Mouse (Mus musculus) olfactory bulb, adult 2 months (tissue): ENCODE measurements around the gene Mst1r.

ENCODE experiments used
- CTCF ChIP-seq: fragments of 200-500 bp; IDR thresholded peaks from 2 replicates; pipeline ENCODE4 v1.5.1; 2012; ENCODE audit warnings: low read depth, mild to moderate bottlenecking, low read length, moderate library complexity; ENCODE audit not compliant: insufficient read depth
- POLR2A ChIP-seq: fragments of 200-500 bp; IDR thresholded peaks from 2 replicates; pipeline ENCODE4 v1.6.1; 2012; ENCODE audit warnings: mild to moderate bottlenecking, low read depth, low read length, moderate library complexity; ENCODE audit not compliant: insufficient read depth

DNA sequence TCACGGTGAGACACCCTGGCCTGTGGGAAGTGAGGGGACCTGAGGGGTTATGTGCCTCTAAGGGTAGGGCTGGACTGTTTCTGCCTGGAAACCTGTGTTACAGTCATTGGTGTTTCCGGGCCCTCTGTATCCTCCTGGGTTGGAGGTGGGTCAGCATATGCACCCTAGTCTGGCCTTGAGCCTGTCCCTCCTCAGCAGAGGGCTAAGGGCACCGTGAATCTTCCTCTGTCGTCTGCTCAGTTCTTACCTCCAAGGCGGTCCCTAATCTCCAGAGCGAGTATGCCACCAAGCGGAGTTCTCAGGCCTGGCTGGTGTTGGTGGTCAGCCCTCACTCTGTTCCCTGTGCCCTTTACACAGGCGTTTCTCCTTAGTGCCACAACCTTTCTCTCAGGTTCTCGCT, 56.2 kb downstream of the Mst1r start:
- TF ChIP-seq CTCF (no peak), POLR2A (no peak)
